Mouse (Mus musculus) liver, adult 2 months (tissue): ENCODE data around the gene Ifi47. TPM values are rescaled to one million over a fixed set of nuclear protein-coding genes. Genes with fewer than 3 reads are reported as not detected.

ENCODE experiments used
- DNase-seq: peaks from one replicate; pipeline ENCODE4 v3.0.0-alpha.2; 2011; ENCODE audit warnings: low read depth, low spot score; ENCODE audit errors: extremely low read depth
- H3K27ac ChIP-seq: fragments of 200-500 bp; replicated peaks from 2 replicates; pipeline ENCODE4 v1.5.1; 2012; ENCODE audit warnings: low read depth, mild to moderate bottlenecking, control low read depth, inconsistent platforms, low read length; ENCODE audit not compliant: insufficient read depth
- H3K27me3 ChIP-seq: fragments of 200-500 bp; 2 replicates; pipeline ENCODE4 v1.6.1; 2012; ENCODE audit warnings: mild to moderate bottlenecking, moderate library complexity, low read length, inconsistent platforms; ENCODE audit not compliant: control insufficient read depth, insufficient read depth
- H3K36me3 ChIP-seq: fragments of 200-500 bp; 2 replicates; pipeline ENCODE4 v1.6.1; 2012; ENCODE audit warnings: low read length, inconsistent platforms; ENCODE audit not compliant: control insufficient read depth, insufficient read depth
- H3K4me1 ChIP-seq: fragments of 200-500 bp; 2 replicates; pipeline ENCODE4 v1.6.1; 2011; ENCODE audit warnings: low read length; ENCODE audit not compliant: control insufficient read depth, insufficient read depth
- H3K4me3 ChIP-seq: fragments of 200-500 bp; 2 replicates; pipeline ENCODE4 v1.5.1; 2011; ENCODE audit warnings: low read depth, mild to moderate bottlenecking, control low read depth, low read length, moderate library complexity; ENCODE audit not compliant: insufficient read depth
- H3K79me2 ChIP-seq: fragments of 200-500 bp; 2 replicates; pipeline ENCODE4 v1.6.1; 2012; ENCODE audit warnings: inconsistent platforms, mild to moderate bottlenecking, low read length, moderate library complexity; ENCODE audit not compliant: control insufficient read depth, insufficient read depth
- H3K9ac ChIP-seq: fragments of 200-500 bp; 2 replicates; pipeline ENCODE4 v1.6.1; 2012; ENCODE audit warnings: low read depth, mild to moderate bottlenecking, control low read depth, inconsistent platforms, low read length
- CTCF ChIP-seq: fragments of 200-500 bp; IDR thresholded peaks from 2 replicates; pipeline ENCODE4 v1.5.1; 2011; ENCODE audit warnings: low read depth, low read length, control low read depth
- POLR2A ChIP-seq: fragments of 200-500 bp; IDR thresholded peaks from 2 replicates; pipeline ENCODE4 v1.6.1; 2011; ENCODE audit warnings: low read length, control low read depth; ENCODE audit not compliant: insufficient read depth; ENCODE audit errors: extremely low read depth
- WGBS: fragments of 180-500 bp; shearing (Covaris S2); methylation state at CpG from one replicate; pipeline ENCODE4 v1.1.7; 2018; 5-methylcytosine and 5-hydroxymethylcytosine counted together
- polyA plus RNA-seq: library from polyadenylated mRNA; depleted of rRNA; stranded (reverse); fragments of >200 nt; gene quantifications from 2 replicates; pipeline ENCODE4 v1.2.3, GENCODE M21; 2012
- total RNA-seq: library from RNA; depleted of rRNA; stranded (reverse); fragments of >200 nt; gene quantifications from 2 replicates; pipeline ENCODE4 v1.2.3, GENCODE M21; 2014

The Ifi47 gene
- total and polyA plus RNA-seq, 2 experiments: 12.7 to 21.3 TPM

GRCm38 (mm10) chr11:49103047-49103693 is 26.8 kb downstream of the Ifi47 start:
- H3K9ac ChIP-seq: 0 out of 2 replicates have a peak overlapping the region, but pooled peaks have one; percentile 35
- H3K79me2 ChIP-seq: no peaks in the 10 kb centered on the region
- WGBS: 9% methylated on average over 8 of the region's 8 CpGs
- peaks cover 5% of the 10 kb centered on the region; the same call in 1 of the 2 replicates for H3K4me1 ChIP-seq
- no peak overlapping the region for H3K4me3 ChIP-seq
- DNase-seq: peak; percentile 68
- H3K27ac ChIP-seq: no peak overlapping the region
- no peaks in the 10 kb centered on the region for H3K27me3 ChIP-seq
- TF ChIP-seq POLR2A: no peak
- peak; percentile 73 for TF ChIP-seq CTCF
- no peaks in the 10 kb centered on the region for H3K36me3 ChIP-seq

GRCm38 (mm10) chr11:49105752-49106151 is 29.4 kb downstream of the Ifi47 start:
- TF ChIP-seq POLR2A (no peak), CTCF (no peak)
- no peaks in the 10 kb centered on the region for H3K27me3 ChIP-seq
- H3K27ac ChIP-seq: no peak overlapping the region
- WGBS: 81% methylated on average over 1 of the region's 1 CpGs
- peaks cover 5% of the 10 kb centered on the region; the same call in 1 of the 2 replicates for H3K4me1 ChIP-seq
- H3K4me3 ChIP-seq: no peak overlapping the region
- DNase-seq: no peak
- H3K9ac ChIP-seq: no peak overlapping the region
- no peaks in the 10 kb centered on the region for H3K79me2 ChIP-seq
- no peaks in the 10 kb centered on the region for H3K36me3 ChIP-seq

- no peak overlapping the region for H3K27ac ChIP-seq
Observed at GRCm38 (mm10) chr11:49107650-49108537, 31.5 kb downstream of the Ifi47 start.

GRCm38 (mm10) chr11:49108833-49109232 is 32.4 kb downstream of the Ifi47 start:
- no peak overlapping the region for H3K4me3 ChIP-seq
- 42% methylated on average over 1 of the region's 1 CpGs for WGBS
- peak; percentile 28 for DNase-seq

More at GRCm38 (mm10) chr11:49107650-49108537, 31.5 kb downstream of the Ifi47 start:
- Histone ChIP-seq H3K79me2 (no peaks in the 10 kb centered on the region), H3K4me3 (no peak overlapping the region), H3K4me1 (peaks cover 3% of the 10 kb centered on the region; the same call in 1 of the 2 replicates), H3K36me3 (no peaks in the 10 kb centered on the region), H3K27me3 (no peaks in the 10 kb centered on the region), H3K9ac (no peak overlapping the region)
- no peak for DNase-seq
- 75% methylated on average over 10 of the region's 10 CpGs for WGBS
- no peak for TF ChIP-seq CTCF
- TF ChIP-seq POLR2A: no peak

GRCm38 (mm10) chr11:49111000-49111399 is 34.6 kb downstream of the Ifi47 start:
- Histone ChIP-seq H3K4me1 (no peaks in the 10 kb centered on the region), H3K36me3 (no peaks in the 10 kb centered on the region), H3K27me3 (no peaks in the 10 kb centered on the region), H3K4me3 (no peak overlapping the region), H3K79me2 (no peaks in the 10 kb centered on the region), H3K27ac (no peak overlapping the region), H3K9ac (no peak overlapping the region)
- DNase-seq: no peak
- TF ChIP-seq POLR2A (no peak), CTCF (no peak)
- 82% methylated on average over 1 of the region's 1 CpGs for WGBS

More at GRCm38 (mm10) chr11:49108833-49109232, 32.4 kb downstream of the Ifi47 start:
- H3K9ac ChIP-seq: no peak overlapping the region
- H3K27ac ChIP-seq: no peak overlapping the region
- TF ChIP-seq CTCF (peak; percentile 69), POLR2A (no peak)
- no peaks in the 10 kb centered on the region for H3K27me3 ChIP-seq
- no peaks in the 10 kb centered on the region for H3K79me2 ChIP-seq
- no peaks in the 10 kb centered on the region for H3K36me3 ChIP-seq
- no peaks in the 10 kb centered on the region for H3K4me1 ChIP-seq
